Mouse (Mus musculus): ENCODE data around the gene Nop2. TPM values are rescaled to one million over a fixed set of nuclear protein-coding genes. Genes with fewer than 3 reads are reported as not detected.

Gene Nop2
- polyA plus RNA-seq, 1 experiment from 2014 or later = 22.6 TPM

DNA sequence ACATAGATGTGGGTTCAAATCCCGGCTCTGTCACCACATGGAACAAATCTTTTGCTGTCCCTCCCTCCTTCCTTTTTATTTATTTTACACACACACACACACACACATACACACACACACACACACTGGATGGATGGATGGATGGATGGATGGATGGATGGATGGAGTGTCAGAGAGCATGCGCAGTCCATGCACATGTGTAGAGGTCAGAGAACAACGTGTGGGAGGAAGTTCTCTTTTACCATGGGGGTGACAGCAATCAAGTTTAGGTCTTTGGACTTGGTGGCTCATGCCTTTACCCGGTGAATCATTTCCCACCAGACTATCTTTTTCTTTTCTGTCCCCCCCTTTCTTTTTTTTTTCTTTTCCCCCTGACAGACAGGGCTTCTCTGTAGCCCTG, 22.0 kb downstream of the Nop2 start:
- no peaks in the 10 kb centered on the region for H3K9me3 ChIP-seq (ENCODE audit: control insufficient read depth)
- H3K9ac ChIP-seq (ENCODE audit: low read depth, low read length) = no peak overlapping the region
- H3K4me2 ChIP-seq (replicated peaks; ENCODE audit: low read depth) = no peak overlapping the region
- no peak for TF ChIP-seq CTCF (IDR thresholded peaks at IDR 0.05; ENCODE audit: low read depth)
- no peaks in the 10 kb centered on the region for H3K27me3 ChIP-seq (replicated peaks; ENCODE audit: control insufficient read depth, insufficient read depth, low read length)
- no peak overlapping the region for H3K27ac ChIP-seq (ENCODE audit: low read depth, low read length)
- H3K36me3 ChIP-seq (ENCODE audit: control insufficient read depth, insufficient read depth) = peaks cover 15% of the 10 kb centered on the region; the same call in 1 of the 2 replicates
- WGBS = 87% methylated on average over 4 of the region's 4 CpGs
- ATAC-seq = no peak
- no peaks in the 10 kb centered on the region for H3K4me1 ChIP-seq (replicated peaks; ENCODE audit: control insufficient read depth, insufficient read depth, low read length)
- H3K4me3 ChIP-seq (ENCODE audit: low read depth, low read length) = no peak overlapping the region

DNA sequence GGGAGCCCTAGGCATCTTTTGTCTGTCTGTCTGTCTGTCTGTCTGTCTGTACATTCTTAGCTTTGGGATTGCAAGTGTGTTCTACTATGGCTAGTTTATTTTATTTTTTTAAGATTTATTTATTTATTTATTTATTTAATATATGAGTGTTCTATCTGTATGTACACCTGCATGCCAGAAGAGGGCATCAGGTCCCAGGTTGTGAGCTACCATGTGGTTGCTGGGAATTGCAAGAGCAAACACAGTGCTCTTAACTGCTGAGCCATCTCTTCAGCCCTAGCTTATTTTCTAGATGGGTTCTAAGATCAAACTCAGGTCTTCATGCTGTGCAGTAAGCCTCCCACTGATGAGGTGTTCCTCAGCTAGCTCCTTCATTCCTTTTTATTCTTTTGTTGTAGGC, 22.8 kb downstream of the Nop2 start:
- TF ChIP-seq CTCF (IDR thresholded peaks at IDR 0.05; ENCODE audit: low read depth) = peak; percentile 70
- Histone ChIP-seq H3K9me3 (ENCODE audit: control insufficient read depth) (no peaks in the 10 kb centered on the region), H3K4me1 (replicated peaks; ENCODE audit: control insufficient read depth, insufficient read depth, low read length) (no peaks in the 10 kb centered on the region), H3K4me3 (ENCODE audit: low read depth, low read length) (no peak overlapping the region), H3K27me3 (replicated peaks; ENCODE audit: control insufficient read depth, insufficient read depth, low read length) (no peaks in the 10 kb centered on the region), H3K36me3 (ENCODE audit: control insufficient read depth, insufficient read depth) (peaks cover 23% of the 10 kb centered on the region; the same call in 1 of the 2 replicates), H3K27ac (ENCODE audit: low read depth, low read length) (no peak overlapping the region), H3K4me2 (replicated peaks; ENCODE audit: low read depth) (no peak overlapping the region), H3K9ac (ENCODE audit: low read depth, low read length) (no peak overlapping the region)
- ATAC-seq = no peak

DNA sequence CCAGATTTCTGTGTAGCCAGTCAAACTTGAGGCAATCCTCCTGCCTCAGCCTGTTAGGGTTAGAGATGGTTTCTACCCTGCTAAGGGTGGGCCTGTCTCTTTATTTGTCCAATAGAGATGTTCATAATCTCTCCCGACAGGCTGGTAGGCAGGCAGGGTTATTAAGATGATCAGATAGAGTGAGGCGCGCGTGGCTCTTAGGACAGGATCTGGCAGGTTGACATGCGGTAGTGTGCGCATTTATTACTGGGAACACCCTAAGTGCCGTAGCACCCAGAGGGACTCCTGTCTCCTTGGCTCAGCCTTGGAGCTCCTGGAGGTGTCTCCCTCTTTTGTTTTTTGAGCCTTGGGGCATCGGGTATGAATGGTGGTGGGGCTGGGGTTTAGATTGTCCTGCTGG, 23.6 kb downstream of the Nop2 start:
- no peak overlapping the region for H3K4me3 ChIP-seq (ENCODE audit: low read depth, low read length)

DNA sequence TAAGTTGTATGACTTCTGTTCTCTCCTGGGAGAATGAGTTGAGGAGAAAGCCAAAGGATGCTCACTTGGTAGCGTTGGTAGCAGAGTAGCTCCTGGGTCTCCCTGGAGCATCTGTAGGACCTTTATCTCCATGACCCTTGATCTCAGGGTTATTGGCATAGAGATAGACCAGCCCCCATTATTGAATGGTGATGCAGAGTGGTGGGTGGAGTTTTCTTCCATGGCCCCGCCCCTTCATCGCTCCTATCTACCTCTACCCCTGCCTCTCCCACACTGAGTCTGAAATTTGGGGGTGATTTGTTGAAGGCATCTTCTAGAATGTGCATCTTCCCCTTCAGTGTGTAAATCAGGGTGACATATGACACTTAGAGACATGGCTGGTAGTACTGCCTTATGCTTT, 24.8 kb downstream of the Nop2 start:
- 87% methylated on average over 3 of the region's 3 CpGs for WGBS
- TF ChIP-seq CTCF (IDR thresholded peaks at IDR 0.05; ENCODE audit: low read depth) = no peak
- no peak overlapping the region for H3K27ac ChIP-seq (ENCODE audit: low read depth, low read length)
- H3K9me3 ChIP-seq (ENCODE audit: control insufficient read depth) = no peaks in the 10 kb centered on the region
- H3K4me3 ChIP-seq (ENCODE audit: low read depth, low read length) = no peak overlapping the region
- no peaks in the 10 kb centered on the region; the same call in 1 of the 2 replicates for H3K4me1 ChIP-seq (replicated peaks; ENCODE audit: control insufficient read depth, insufficient read depth, low read length)
- H3K9ac ChIP-seq (ENCODE audit: low read depth, low read length) = no peak overlapping the region
- H3K4me2 ChIP-seq (replicated peaks; ENCODE audit: low read depth) = no peak overlapping the region
- no peaks in the 10 kb centered on the region for H3K27me3 ChIP-seq (replicated peaks; ENCODE audit: control insufficient read depth, insufficient read depth, low read length)
- peaks cover 42% of the 10 kb centered on the region; the same call in 1 of the 2 replicates for H3K36me3 ChIP-seq (ENCODE audit: control insufficient read depth, insufficient read depth)
- ATAC-seq = no peak

More for the DNA sequence above, 23.6 kb downstream of the Nop2 start:
- Histone ChIP-seq H3K27ac (ENCODE audit: low read depth, low read length) (no peak overlapping the region), H3K9me3 (ENCODE audit: control insufficient read depth) (no peaks in the 10 kb centered on the region), H3K4me1 (replicated peaks; ENCODE audit: control insufficient read depth, insufficient read depth, low read length) (no peaks in the 10 kb centered on the region), H3K27me3 (replicated peaks; ENCODE audit: control insufficient read depth, insufficient read depth, low read length) (no peaks in the 10 kb centered on the region), H3K36me3 (ENCODE audit: control insufficient read depth, insufficient read depth) (peaks cover 30% of the 10 kb centered on the region; the same call in 1 of the 2 replicates), H3K4me2 (replicated peaks; ENCODE audit: low read depth) (no peak overlapping the region), H3K9ac (ENCODE audit: low read depth, low read length) (no peak overlapping the region)
- WGBS = 48% methylated on average over 8 of the region's 8 CpGs
- no peak for TF ChIP-seq CTCF (IDR thresholded peaks at IDR 0.05; ENCODE audit: low read depth)
- ATAC-seq = no peak

DNA sequence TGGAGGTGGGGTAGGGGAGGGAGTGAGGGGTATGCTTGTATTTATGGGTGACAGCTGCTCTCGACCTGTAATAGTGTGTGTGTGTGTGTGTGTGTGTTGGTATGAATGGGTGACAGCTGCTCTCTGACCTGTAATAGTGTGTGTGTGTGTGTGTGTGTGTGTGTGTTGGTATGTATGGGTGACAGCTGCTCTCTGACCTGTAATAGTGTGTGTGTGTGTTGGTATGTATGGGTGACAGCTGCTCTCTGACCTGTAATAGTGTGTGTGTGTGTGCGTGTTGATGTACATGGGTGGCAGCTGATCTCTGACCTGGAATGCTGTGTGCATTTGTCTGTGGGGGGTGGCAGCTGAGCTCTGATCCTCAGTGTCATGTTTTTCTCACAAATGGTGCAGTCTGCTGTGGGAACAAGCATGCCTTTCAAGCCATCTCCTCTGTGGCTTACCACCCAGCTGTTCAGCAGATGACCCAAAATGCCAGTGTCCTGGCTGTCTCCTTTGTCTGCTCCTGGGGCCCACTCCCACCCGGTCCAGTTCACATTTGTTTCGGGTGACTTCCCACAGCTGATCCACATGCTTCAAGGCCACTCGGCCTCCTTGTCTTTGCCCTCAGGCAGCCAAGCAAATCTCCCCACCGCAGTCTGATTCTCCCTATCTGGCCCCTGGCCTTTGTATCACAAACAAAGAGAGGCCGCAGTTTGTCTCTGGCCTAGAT, 25.4 kb downstream of the Nop2 start:
- no peak overlapping the region for H3K4me3 ChIP-seq (ENCODE audit: low read depth, low read length)
- H3K36me3 ChIP-seq (ENCODE audit: control insufficient read depth, insufficient read depth) = peaks cover 44% of the 10 kb centered on the region; the same call in 1 of the 2 replicates
- no peak overlapping the region for H3K9ac ChIP-seq (ENCODE audit: low read depth, low read length)
- H3K27ac ChIP-seq (ENCODE audit: low read depth, low read length) = no peak overlapping the region
- no peak for ATAC-seq
- no peaks in the 10 kb centered on the region; the same call in 1 of the 2 replicates for H3K4me1 ChIP-seq (replicated peaks; ENCODE audit: control insufficient read depth, insufficient read depth, low read length)
- H3K9me3 ChIP-seq (ENCODE audit: control insufficient read depth) = no peaks in the 10 kb centered on the region
- WGBS = 73% methylated on average over 7 of the region's 7 CpGs
- TF ChIP-seq CTCF (IDR thresholded peaks at IDR 0.05; ENCODE audit: low read depth) = no peak
- H3K27me3 ChIP-seq (replicated peaks; ENCODE audit: control insufficient read depth, insufficient read depth, low read length) = no peaks in the 10 kb centered on the region
- no peak overlapping the region for H3K4me2 ChIP-seq (replicated peaks; ENCODE audit: low read depth)

DNA sequence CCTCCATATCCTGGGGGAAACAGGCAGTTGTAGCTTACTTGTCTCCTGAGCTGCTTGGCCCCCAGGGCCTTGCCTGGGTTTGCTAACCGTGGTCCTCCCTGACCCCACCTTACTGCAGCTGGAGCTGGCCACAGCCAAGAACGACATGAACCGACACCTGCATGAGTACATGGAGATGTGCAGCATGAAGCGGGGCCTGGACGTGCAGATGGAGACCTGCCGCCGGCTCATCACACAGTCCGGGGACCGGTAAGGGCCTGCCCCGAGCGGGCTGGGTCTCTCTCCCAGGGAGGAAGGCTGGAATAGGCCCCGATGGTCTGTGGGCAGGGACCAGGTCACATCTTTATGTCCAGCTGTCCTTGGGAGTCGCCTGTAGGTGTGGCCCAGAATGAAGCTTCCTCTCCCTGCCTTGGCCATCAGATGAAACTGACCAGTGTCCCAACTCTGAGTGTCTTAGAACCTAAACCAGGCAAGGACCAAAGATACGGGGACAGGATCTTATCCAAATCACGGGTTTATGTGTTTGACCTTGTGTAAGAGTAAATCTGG, 27.3 kb downstream of the Nop2 start:
- Histone ChIP-seq H3K4me1 (replicated peaks; ENCODE audit: control insufficient read depth, insufficient read depth, low read length) (peaks cover 3% of the 10 kb centered on the region; the same call in 1 of the 2 replicates), H3K9me3 (ENCODE audit: control insufficient read depth) (no peaks in the 10 kb centered on the region), H3K36me3 (ENCODE audit: control insufficient read depth, insufficient read depth) (peaks cover 33% of the 10 kb centered on the region; the same call in 1 of the 2 replicates), H3K27ac (ENCODE audit: low read depth, low read length) (no peak overlapping the region), H3K4me3 (ENCODE audit: low read depth, low read length) (no peak overlapping the region), H3K9ac (ENCODE audit: low read depth, low read length) (no peak overlapping the region), H3K4me2 (replicated peaks; ENCODE audit: low read depth) (no peak overlapping the region), H3K27me3 (replicated peaks; ENCODE audit: control insufficient read depth, insufficient read depth, low read length) (no peaks in the 10 kb centered on the region)
- TF ChIP-seq CTCF (IDR thresholded peaks at IDR 0.05; ENCODE audit: low read depth) = no peak
- WGBS = 82% methylated on average over 15 of the region's 15 CpGs
- no peak for ATAC-seq
